Mouse (Mus musculus): ENCODE results near the gene Trir.

- 0 out of 2 replicates have a peak, but pooled peaks have one; percentile 5 for TF ChIP-seq CTCF (IDR thresholded peaks at IDR 0.05; ENCODE audit: insufficient read depth, low read depth, low read length)
- TF ChIP-seq POLR2A (IDR thresholded peaks at IDR 0.05; ENCODE audit: insufficient read depth, low read depth, low read length) = no peak
Measured at GRCm38 (mm10) chr8:85076001-85076400, 49.4 kb downstream of the Trir start.

Data from olfactory bulb, adult 2 months (tissue).